Mouse (Mus musculus) cerebellum, adult 2 months (tissue): ENCODE data around the gene Spata13.

Experiments used
- CTCF ChIP-seq: fragments of 200-500 bp; IDR thresholded peaks from 2 replicates; pipeline ENCODE4 v1.5.1; 2011; ENCODE audit warnings: low read depth, mild to moderate bottlenecking, control low read depth, low read length, moderate library complexity, borderline replicate concordance; ENCODE audit not compliant: insufficient read depth
- POLR2A ChIP-seq: fragments of 200-500 bp; IDR thresholded peaks from 2 replicates; pipeline ENCODE4 v1.6.1; 2011; ENCODE audit warnings: low read length, control low read depth, borderline replicate concordance; ENCODE audit not compliant: insufficient read depth

GRCm38 (mm10) chr14:60733706-60734105 lies 99.9 kb downstream of the Spata13 start:
- TF ChIP-seq POLR2A = no peak
- TF ChIP-seq CTCF = no peak
